Mouse (Mus musculus) liver, embryonic 11.5 days (tissue): ENCODE measurements around the gene Ttc13. TPM values are rescaled to one million over a fixed set of nuclear protein-coding genes. Genes with fewer than 3 reads are reported as not detected.

Experiments
- ATAC-seq: fragments of 200-750 bp; cut with Nextera tagmentation; replicated peaks from 2 replicates; pipeline ENCODE4 v1.8.0; 2017; ENCODE audit warnings: moderate number of reproducible peaks, mild to moderate bottlenecking, moderate TSS enrichment, moderate library complexity; ENCODE audit not compliant: low FRiP score
- DNase-seq: peaks from one replicate; pipeline ENCODE4 v3.0.0-alpha.2; 2017; ENCODE audit warnings: low spot score
- H3K27ac ChIP-seq: fragments of 300-500 bp; sonication (generic); 2 replicates; pipeline ENCODE4 v1.5.1; 2014; ENCODE audit warnings: mild to moderate bottlenecking, low read depth, low read length, control low read depth
- H3K27me3 ChIP-seq: fragments of 300-500 bp; sonication (generic); replicated peaks from 2 replicates; pipeline ENCODE4 v1.6.1; 2014; ENCODE audit warnings: low read length, mixed read lengths; ENCODE audit not compliant: control insufficient read depth, insufficient read depth
- H3K36me3 ChIP-seq: fragments of 300-500 bp; sonication (generic); 2 replicates; pipeline ENCODE4 v1.6.1; 2014; ENCODE audit warnings: mild to moderate bottlenecking, low read length, moderate library complexity, mixed read lengths; ENCODE audit not compliant: control insufficient read depth, insufficient read depth
- H3K4me1 ChIP-seq: fragments of 300-500 bp; sonication (generic); replicated peaks from 2 replicates; pipeline ENCODE4 v1.6.1; 2014; ENCODE audit warnings: low read length, mixed read lengths; ENCODE audit not compliant: control insufficient read depth, insufficient read depth
- H3K4me2 ChIP-seq: fragments of 300-500 bp; sonication (generic); 2 replicates; pipeline ENCODE4 v1.6.1; 2014; ENCODE audit warnings: mild to moderate bottlenecking, control low read depth, moderate library complexity
- H3K4me3 ChIP-seq: fragments of 300-500 bp; sonication (generic); 2 replicates; pipeline ENCODE4 v1.5.1; 2014; ENCODE audit warnings: low read depth, low read length, control low read depth
- H3K9ac ChIP-seq: fragments of 300-500 bp; sonication (generic); 2 replicates; pipeline ENCODE4 v1.6.1; 2014; ENCODE audit warnings: low read depth, low read length, control low read depth
- H3K9me3 ChIP-seq: fragments of 300-500 bp; sonication (generic); 2 replicates; pipeline ENCODE4 v1.6.1; 2016; ENCODE audit warnings: low read length, inconsistent platforms, mixed read lengths; ENCODE audit not compliant: control insufficient read depth
- WGBS: fragments of 180-500 bp; shearing (Covaris S2); extraction: QIAGEN DNeasy Blood & Tissue Kit; methylation state at CpG from one replicate; pipeline ENCODE4 v1.1.7; 2014; 5-methylcytosine and 5-hydroxymethylcytosine counted together
- polyA plus RNA-seq: library from polyadenylated mRNA; unstranded; fragments of >200 nt; fragmentation: Nextera tagmentation; extraction: Ambion mirVana; gene quantifications from 2 replicates; pipeline ENCODE4 v1.2.1, GENCODE M21; 2014

The Ttc13 gene
- polyA plus RNA-seq, 1 experiment from 2014 or later = 51.9 TPM

GRCm38 (mm10) chr8:124677078-124677477 lies 44.7 kb downstream of the Ttc13 start:
- Histone ChIP-seq H3K4me1 (no peaks in the 10 kb centered on the region), H3K27ac (no peak overlapping the region), H3K36me3 (peaks cover 11% of the 10 kb centered on the region), H3K9ac (no peak overlapping the region), H3K27me3 (no peaks in the 10 kb centered on the region), H3K4me2 (no peak overlapping the region), H3K9me3 (no peaks in the 10 kb centered on the region), H3K4me3 (no peak overlapping the region)
- DNase-seq = no peak
- ATAC-seq = no peak
- 95% methylated on average over 7 of the region's 7 CpGs for WGBS

GRCm38 (mm10) chr8:124676661-124677060 lies 45.1 kb downstream of the Ttc13 start:
- Histone ChIP-seq H3K4me1 (no peaks in the 10 kb centered on the region), H3K4me2 (no peak overlapping the region), H3K9me3 (no peaks in the 10 kb centered on the region), H3K27ac (no peak overlapping the region), H3K9ac (no peak overlapping the region), H3K27me3 (no peaks in the 10 kb centered on the region), H3K36me3 (peaks cover 11% of the 10 kb centered on the region), H3K4me3 (no peak overlapping the region)
- ATAC-seq = no peak
- no peak for DNase-seq
- 90% methylated on average over 4 of the region's 4 CpGs for WGBS

- H3K36me3 ChIP-seq = peaks cover 5% of the 10 kb centered on the region; the same call in 1 of the 2 replicates
- DNase-seq = no peak
- WGBS = 92% methylated on average over 2 of the region's 2 CpGs
- H3K9ac ChIP-seq = no peak overlapping the region
- H3K4me3 ChIP-seq = no peak overlapping the region
- no peak overlapping the region for H3K27ac ChIP-seq
- no peaks in the 10 kb centered on the region for H3K9me3 ChIP-seq
- H3K4me1 ChIP-seq = no peaks in the 10 kb centered on the region
- H3K4me2 ChIP-seq = no peak overlapping the region
- ATAC-seq = no peak
- no peaks in the 10 kb centered on the region for H3K27me3 ChIP-seq
Measured at GRCm38 (mm10) chr8:124672345-124672744, 49.4 kb downstream of the Ttc13 start.

- DNase-seq = no peak
- Histone ChIP-seq H3K9ac (no peak overlapping the region), H3K4me3 (no peak overlapping the region), H3K4me2 (no peak overlapping the region), H3K36me3 (0 out of 2 replicates have a peak, but pooled peaks cover 3% of the 10 kb centered on the region), H3K27me3 (no peaks in the 10 kb centered on the region), H3K27ac (no peak overlapping the region), H3K9me3 (no peaks in the 10 kb centered on the region), H3K4me1 (no peaks in the 10 kb centered on the region; the same call in 1 of the 2 replicates)
- ATAC-seq = no peak
- 84% methylated on average over 3 of the region's 3 CpGs for WGBS
Measured at GRCm38 (mm10) chr8:124668798-124669197, 53.0 kb downstream of the Ttc13 start.

GRCm38 (mm10) chr8:124664414-124664813 lies 57.4 kb downstream of the Ttc13 start:
- Histone ChIP-seq H3K4me1 (peaks cover 23% of the 10 kb centered on the region), H3K36me3 (no peaks in the 10 kb centered on the region), H3K4me2 (no peak overlapping the region), H3K27ac (no peak overlapping the region), H3K9me3 (no peaks in the 10 kb centered on the region), H3K27me3 (no peaks in the 10 kb centered on the region), H3K4me3 (no peak overlapping the region), H3K9ac (no peak overlapping the region)
- no peak for ATAC-seq
- WGBS = 74% methylated on average over 3 of the region's 3 CpGs
- DNase-seq = no peak

DNA sequence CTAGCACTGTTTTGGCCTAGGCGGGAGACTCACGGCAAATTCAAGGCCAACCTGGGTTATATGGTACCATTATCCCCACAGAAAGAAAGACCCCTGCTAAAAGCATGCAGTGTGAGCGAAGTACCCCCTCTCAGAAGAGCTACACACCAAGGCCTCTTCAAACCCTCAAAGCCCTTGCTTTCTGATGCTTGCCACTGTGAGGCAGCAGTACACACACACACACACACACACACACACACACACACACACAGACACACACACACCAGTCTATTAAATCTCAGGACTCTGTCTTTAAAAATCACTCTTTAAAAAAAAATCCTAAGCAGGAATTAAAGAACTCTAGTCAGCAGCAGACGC lies 57.9 kb downstream of the Ttc13 start:
- Histone ChIP-seq H3K36me3 (no peaks in the 10 kb centered on the region), H3K4me2 (peak overlapping the region; percentile 74), H3K9ac (peak overlapping the region; percentile 80; the same call in 1 of the 2 replicates), H3K9me3 (no peaks in the 10 kb centered on the region), H3K27ac (peak overlapping the region; percentile 39; the same call in 1 of the 2 replicates), H3K4me1 (peaks cover 26% of the 10 kb centered on the region), H3K27me3 (no peaks in the 10 kb centered on the region), H3K4me3 (peak overlapping the region; percentile 81; the same call in 1 of the 2 replicates)
- 70% methylated on average over 4 of the region's 4 CpGs for WGBS
- ATAC-seq (no peak), DNase-seq (no peak)

DNA sequence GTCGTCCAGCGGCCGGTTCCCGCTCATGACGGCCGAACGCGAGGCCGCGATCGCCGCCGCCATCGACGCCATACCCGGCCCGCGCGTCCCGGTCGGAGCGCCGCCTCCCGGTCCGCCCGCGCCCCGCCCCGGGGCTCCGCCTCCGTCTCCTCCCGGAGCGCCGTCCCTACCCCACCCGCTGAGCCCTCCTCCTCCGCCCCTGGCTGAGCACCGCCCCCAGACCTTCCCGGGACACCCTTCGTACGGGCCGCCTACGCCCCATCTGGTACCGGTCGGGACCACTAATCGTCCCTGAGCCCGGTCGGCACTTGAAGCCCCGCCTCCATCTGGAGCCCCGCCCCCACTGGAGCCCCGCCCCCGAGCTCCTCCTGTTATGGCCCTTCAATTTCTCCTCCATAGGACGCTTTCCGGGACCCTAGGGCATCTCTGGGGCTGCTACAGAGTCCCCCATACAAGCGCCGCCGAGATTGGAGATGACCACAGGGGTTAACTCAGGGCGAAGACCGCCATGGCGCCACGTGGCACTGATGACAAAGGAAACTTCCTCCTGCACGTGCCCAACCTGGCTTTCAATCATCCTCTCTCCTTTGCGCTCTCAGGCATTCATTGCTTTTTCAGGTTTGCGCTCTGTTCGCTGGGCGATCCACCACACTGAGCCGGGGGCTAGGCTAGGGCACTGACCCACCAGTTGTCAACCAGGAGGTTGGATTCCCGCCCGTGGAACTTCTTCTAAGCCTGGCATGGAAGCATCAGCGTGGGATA lies 58.5 kb downstream of the Ttc13 start, which contains the start of gene 2310022B05Rik:
TSS of gene 2310022B05Rik (minus strand) at position 258 of the 762 bp plus-strand sequence.
- Histone ChIP-seq H3K27me3 (no peaks in the 10 kb centered on the region), H3K4me1 (peaks cover 30% of the 10 kb centered on the region), H3K9me3 (no peaks in the 10 kb centered on the region), H3K9ac (peak within 1 kb of the TSS; percentile 80), H3K27ac (peak within 1 kb of the TSS; percentile 65; the same call in 1 of the 2 replicates), H3K4me3 (peak within 1 kb of the TSS; percentile 81), H3K36me3 (no peaks in the 10 kb centered on the region), H3K4me2 (peak within 1 kb of the TSS; percentile 74)
- peak; percentile 92 for DNase-seq
- WGBS = 3% methylated on average over 67 of the region's 69 CpGs
- peak; percentile 83 for ATAC-seq

- WGBS = under 1% methylated on average over 49 of the region's 49 CpGs
- Histone ChIP-seq H3K4me1 (peaks cover 37% of the 10 kb centered on the region), H3K27ac (peak overlapping the region; percentile 65; the same call in 1 of the 2 replicates), H3K9ac (peak overlapping the region; percentile 80), H3K9me3 (no peaks in the 10 kb centered on the region), H3K36me3 (no peaks in the 10 kb centered on the region), H3K4me3 (peak overlapping the region; percentile 81), H3K27me3 (no peaks in the 10 kb centered on the region), H3K4me2 (peak overlapping the region; percentile 74)
- DNase-seq = peak; percentile 39
- ATAC-seq = peak; percentile 33
Measured at GRCm38 (mm10) chr8:124662446-124663111, 59.2 kb downstream of the Ttc13 start.
